Mouse (Mus musculus): ENCODE results near the gene Senp7. TPM values are rescaled to one million over a fixed set of nuclear protein-coding genes. Genes with fewer than 3 reads are reported as not detected.

Gene Senp7
- polyA plus RNA-seq, 1 experiment from 2014 or later = 26.2 TPM

GRCm38 (mm10) chr16:56037138-56038010 lies 10.8 kb upstream of the Senp7 start, which contains the start of gene Trmt10c:
Trmt10c (minus strand) TSS chr16:56037819.
- peaks cover 26% of the 10 kb centered on the region for H3K36me3 ChIP-seq
- peaks cover 13% of the 10 kb centered on the region for H3K4me1 ChIP-seq
- H3K27me3 ChIP-seq = no peaks in the 10 kb centered on the region
- no peaks in the 10 kb centered on the region for H3K9me3 ChIP-seq
- WGBS = under 1% methylated on average over 63 of the region's 63 CpGs
- H3K27ac ChIP-seq = peak within 1 kb of the TSS; percentile 90
- peak within 1 kb of the TSS; percentile 74 for H3K4me2 ChIP-seq
- peak within 1 kb of the TSS; percentile 76 for H3K9ac ChIP-seq
- H3K4me3 ChIP-seq = peak within 1 kb of the TSS; percentile 69
- peak; percentile 100 for ATAC-seq (ENCODE audit: borderline replicate concordance, extremely low read depth, low FRiP score, low TSS enrichment)

- ATAC-seq (ENCODE audit: borderline replicate concordance, extremely low read depth, low FRiP score, low TSS enrichment) = peak; percentile 32; the same call in 1 of the 2 replicates
- 24% methylated on average over 8 of the region's 8 CpGs for WGBS
- peaks cover 19% of the 10 kb centered on the region for H3K36me3 ChIP-seq
Observed at GRCm38 (mm10) chr16:56038090-56038489, 10.0 kb upstream of the Senp7 start.

GRCm38 (mm10) chr16:56055911-56056310 lies 7.8 kb downstream of the Senp7 start:
- H3K36me3 ChIP-seq = no peaks in the 10 kb centered on the region
- H3K4me1 ChIP-seq = no peaks in the 10 kb centered on the region
- 79% methylated on average over 3 of the region's 3 CpGs for WGBS
- no peak overlapping the region for H3K27ac ChIP-seq
- no peaks in the 10 kb centered on the region for H3K9me3 ChIP-seq
- no peak overlapping the region for H3K9ac ChIP-seq
- H3K4me2 ChIP-seq = no peak overlapping the region
- H3K27me3 ChIP-seq = no peaks in the 10 kb centered on the region
- H3K4me3 ChIP-seq = no peak overlapping the region
- no peak for ATAC-seq (ENCODE audit: borderline replicate concordance, extremely low read depth, low FRiP score, low TSS enrichment)

More at GRCm38 (mm10) chr16:56038090-56038489, 10.0 kb upstream of the Senp7 start:
- H3K4me1 ChIP-seq = peaks cover 13% of the 10 kb centered on the region
- H3K4me3 ChIP-seq = peak overlapping the region; percentile 69
- no peaks in the 10 kb centered on the region for H3K9me3 ChIP-seq
- H3K4me2 ChIP-seq = peak overlapping the region; percentile 74
- no peaks in the 10 kb centered on the region for H3K27me3 ChIP-seq
- H3K27ac ChIP-seq = peak overlapping the region; percentile 90
- peak overlapping the region; percentile 76 for H3K9ac ChIP-seq

GRCm38 (mm10) chr16:56056944-56057590 lies 8.9 kb downstream of the Senp7 start:
- H3K27me3 ChIP-seq = no peaks in the 10 kb centered on the region
- no peak overlapping the region for H3K4me2 ChIP-seq
- ATAC-seq (ENCODE audit: borderline replicate concordance, extremely low read depth, low FRiP score, low TSS enrichment) = no peak
- H3K4me1 ChIP-seq = no peaks in the 10 kb centered on the region
- no peaks in the 10 kb centered on the region for H3K9me3 ChIP-seq
- no peak overlapping the region for H3K4me3 ChIP-seq
- H3K36me3 ChIP-seq = no peaks in the 10 kb centered on the region
- H3K9ac ChIP-seq = no peak overlapping the region
- WGBS = 68% methylated on average over 7 of the region's 7 CpGs
- no peak overlapping the region for H3K27ac ChIP-seq

GRCm38 (mm10) chr16:56058151-56058550 lies 10.0 kb downstream of the Senp7 start:
- Histone ChIP-seq H3K9me3 (no peaks in the 10 kb centered on the region), H3K36me3 (no peaks in the 10 kb centered on the region), H3K27me3 (no peaks in the 10 kb centered on the region), H3K4me3 (no peak overlapping the region), H3K4me2 (no peak overlapping the region), H3K4me1 (no peaks in the 10 kb centered on the region), H3K9ac (no peak overlapping the region), H3K27ac (no peak overlapping the region)
- no peak for ATAC-seq (ENCODE audit: borderline replicate concordance, extremely low read depth, low FRiP score, low TSS enrichment)
- WGBS = 79% methylated on average over 10 of the region's 10 CpGs

- H3K9me3 ChIP-seq = no peaks in the 10 kb centered on the region
- no peak for ATAC-seq (ENCODE audit: borderline replicate concordance, extremely low read depth, low FRiP score, low TSS enrichment)
- H3K27ac ChIP-seq = no peak overlapping the region
- H3K4me1 ChIP-seq = no peaks in the 10 kb centered on the region
- no peaks in the 10 kb centered on the region for H3K36me3 ChIP-seq
- H3K4me2 ChIP-seq = no peak overlapping the region
- H3K9ac ChIP-seq = no peak overlapping the region
- H3K4me3 ChIP-seq = no peak overlapping the region
- H3K27me3 ChIP-seq = no peaks in the 10 kb centered on the region
- 74% methylated on average over 7 of the region's 7 CpGs for WGBS
Observed at GRCm38 (mm10) chr16:56061995-56062594, 14.0 kb downstream of the Senp7 start.

GRCm38 (mm10) chr16:56062981-56063380 lies 14.8 kb downstream of the Senp7 start:
- H3K36me3 ChIP-seq = no peaks in the 10 kb centered on the region
- no peak overlapping the region for H3K4me3 ChIP-seq
- no peak overlapping the region for H3K4me2 ChIP-seq
- no peak overlapping the region for H3K27ac ChIP-seq
- 54% methylated on average over 11 of the region's 11 CpGs for WGBS
- H3K4me1 ChIP-seq = no peaks in the 10 kb centered on the region
- no peak for ATAC-seq (ENCODE audit: borderline replicate concordance, extremely low read depth, low FRiP score, low TSS enrichment)
- no peaks in the 10 kb centered on the region for H3K27me3 ChIP-seq
- H3K9ac ChIP-seq = no peak overlapping the region
- H3K9me3 ChIP-seq = no peaks in the 10 kb centered on the region

- Histone ChIP-seq H3K4me3 (peak overlapping the region; percentile 48), H3K9ac (peak overlapping the region; percentile 47), H3K36me3 (no peaks in the 10 kb centered on the region), H3K27ac (peak overlapping the region; percentile 50; the same call in 1 of the 2 replicates), H3K4me1 (no peaks in the 10 kb centered on the region), H3K9me3 (no peaks in the 10 kb centered on the region), H3K4me2 (peak overlapping the region; percentile 74), H3K27me3 (no peaks in the 10 kb centered on the region)
- ATAC-seq (ENCODE audit: borderline replicate concordance, extremely low read depth, low FRiP score, low TSS enrichment) = peak; percentile 87
- 2% methylated on average over 20 of the region's 20 CpGs for WGBS
Observed at GRCm38 (mm10) chr16:56064334-56064990, 16.3 kb downstream of the Senp7 start.

- Histone ChIP-seq H3K9ac (no peak overlapping the region), H3K27ac (no peak overlapping the region), H3K36me3 (no peaks in the 10 kb centered on the region), H3K4me2 (no peak overlapping the region), H3K4me1 (no peaks in the 10 kb centered on the region), H3K4me3 (no peak overlapping the region), H3K9me3 (no peaks in the 10 kb centered on the region), H3K27me3 (no peaks in the 10 kb centered on the region)
- ATAC-seq (ENCODE audit: borderline replicate concordance, extremely low read depth, low FRiP score, low TSS enrichment) = no peak
- WGBS = 52% methylated on average over 8 of the region's 8 CpGs
Observed at GRCm38 (mm10) chr16:56066113-56066512, 18.0 kb downstream of the Senp7 start.

- Histone ChIP-seq H3K27ac (no peak overlapping the region), H3K36me3 (no peaks in the 10 kb centered on the region), H3K9ac (no peak overlapping the region), H3K4me2 (no peak overlapping the region), H3K27me3 (no peaks in the 10 kb centered on the region), H3K4me3 (no peak overlapping the region), H3K9me3 (no peaks in the 10 kb centered on the region), H3K4me1 (no peaks in the 10 kb centered on the region)
- 86% methylated on average over 6 of the region's 6 CpGs for WGBS
- ATAC-seq (ENCODE audit: borderline replicate concordance, extremely low read depth, low FRiP score, low TSS enrichment) = no peak
Observed at GRCm38 (mm10) chr16:56068523-56069070, 20.5 kb downstream of the Senp7 start.

All from lung, embryonic 15.5 days (tissue).